Mouse (Mus musculus): ENCODE results near the gene Zfp503. TPM values are rescaled to one million over a fixed set of nuclear protein-coding genes. Genes with fewer than 3 reads are reported as not detected.

Gene Zfp503
- polyA plus RNA-seq, 1 experiment: 18.2 TPM

DNA sequence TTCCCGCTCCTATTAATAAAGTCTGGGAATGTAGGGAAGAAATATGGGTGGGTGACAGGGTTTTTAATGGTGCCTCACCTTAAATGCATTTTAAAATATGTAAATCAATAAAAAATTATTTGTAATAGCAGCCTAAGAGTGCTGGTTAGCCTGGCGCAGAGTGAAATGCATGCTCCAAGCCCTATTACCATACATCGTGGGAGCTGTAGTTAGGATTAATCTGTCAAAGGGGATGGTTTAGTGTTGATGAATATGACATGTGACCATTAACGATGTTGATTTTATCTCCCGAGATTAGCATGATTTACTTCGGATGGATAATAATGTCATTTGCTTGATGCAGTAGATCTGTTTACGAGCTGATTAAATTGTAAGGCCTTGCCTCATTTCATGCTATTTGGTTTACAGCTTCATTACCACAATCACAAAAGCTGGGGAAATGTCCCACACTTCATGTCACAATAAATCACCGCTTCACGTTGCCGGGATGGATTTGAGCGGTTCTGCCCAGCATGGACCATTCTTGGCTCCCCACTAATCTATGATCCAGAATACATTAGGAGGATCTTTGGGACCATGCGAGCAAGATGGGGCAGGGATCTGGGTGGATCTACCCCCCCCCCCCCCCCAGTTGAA, 21.9 kb downstream of the Zfp503 start:
- Histone ChIP-seq H3K4me3 (ENCODE audit: low read depth, low read length) (no peak overlapping the region), H3K4me1 (ENCODE audit: control insufficient read depth, insufficient read depth, insufficient read length, low read length) (no peaks in the 10 kb centered on the region), H3K27me3 (ENCODE audit: control insufficient read depth, insufficient read depth, low read length) (no peaks in the 10 kb centered on the region), H3K27ac (ENCODE audit: insufficient read depth, low read depth, low read length) (no peak overlapping the region), H3K36me3 (ENCODE audit: control insufficient read depth, insufficient read depth, low read length) (no peaks in the 10 kb centered on the region)
- TF ChIP-seq CTCF (IDR thresholded peaks at IDR 0.05; ENCODE audit: extremely low read depth, insufficient read length, insufficient replicate concordance, low read depth, low read length): no peak
- TF ChIP-seq POLR2A (IDR thresholded peaks at IDR 0.05; ENCODE audit: low read depth, low read length): no peak
- WGBS: 41% methylated on average over 12 of the region's 12 CpGs

DNA sequence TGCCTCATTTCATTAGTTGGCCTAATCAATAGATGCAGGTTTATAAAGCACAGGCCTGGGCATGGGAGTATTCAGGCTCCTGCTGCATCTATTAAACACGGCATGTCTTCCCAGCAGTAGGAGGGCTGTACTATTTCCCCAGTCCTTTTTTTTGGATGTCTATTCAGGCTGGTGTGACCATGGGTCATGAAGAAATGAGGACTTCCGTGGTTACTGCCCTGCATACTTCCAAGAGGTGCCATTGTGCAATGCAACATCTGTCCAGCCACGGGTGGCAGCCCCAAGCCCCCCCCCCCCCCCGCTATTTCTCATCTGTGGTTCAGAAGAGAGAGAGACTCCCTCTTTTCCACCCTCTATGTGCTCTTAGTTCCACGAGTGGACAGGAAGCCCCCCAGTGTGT, 23.1 kb downstream of the Zfp503 start:
- 58% methylated on average over 5 of the region's 5 CpGs for WGBS
- Histone ChIP-seq H3K4me1 (ENCODE audit: control insufficient read depth, insufficient read depth, insufficient read length, low read length) (no peaks in the 10 kb centered on the region), H3K4me3 (ENCODE audit: low read depth, low read length) (no peak overlapping the region), H3K27ac (ENCODE audit: insufficient read depth, low read depth, low read length) (no peak overlapping the region), H3K36me3 (ENCODE audit: control insufficient read depth, insufficient read depth, low read length) (no peaks in the 10 kb centered on the region), H3K27me3 (ENCODE audit: control insufficient read depth, insufficient read depth, low read length) (no peaks in the 10 kb centered on the region)
- TF ChIP-seq POLR2A (IDR thresholded peaks at IDR 0.05; ENCODE audit: low read depth, low read length) (no peak), CTCF (IDR thresholded peaks at IDR 0.05; ENCODE audit: extremely low read depth, insufficient read length, insufficient replicate concordance, low read depth, low read length) (no peak)

DNA sequence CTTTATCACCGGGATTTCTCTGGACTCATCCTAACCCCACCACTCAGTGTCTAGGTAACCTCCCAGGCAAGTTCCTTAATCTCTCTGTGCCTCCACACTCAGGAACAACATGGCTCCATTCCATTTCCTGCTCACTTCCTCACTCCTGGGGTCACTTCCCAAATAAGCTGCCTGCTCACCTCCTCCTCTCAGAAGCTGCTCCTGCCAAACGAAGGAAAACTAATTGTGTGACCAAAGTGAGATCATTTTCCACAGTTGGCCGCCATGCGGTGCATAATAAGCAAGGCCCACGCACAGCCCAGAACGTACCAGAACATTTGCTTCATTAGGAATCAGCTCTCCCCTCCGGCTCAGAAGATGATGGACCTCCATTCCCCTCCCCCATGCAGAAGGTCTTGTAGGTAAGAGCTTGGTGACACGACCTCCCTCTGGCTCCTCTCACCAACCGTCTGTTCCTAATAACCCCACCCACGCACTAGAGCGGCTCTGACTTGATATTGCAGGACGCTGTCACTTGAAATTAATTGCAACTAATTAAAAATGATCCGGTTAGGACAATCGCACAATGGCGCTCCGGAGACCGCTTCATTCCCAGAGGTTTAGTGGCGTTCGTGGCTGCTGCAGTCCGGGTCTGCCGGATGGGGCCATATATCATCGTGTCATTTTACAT, 26.9 kb downstream of the Zfp503 start:
- H3K27me3 ChIP-seq (ENCODE audit: control insufficient read depth, insufficient read depth, low read length): no peaks in the 10 kb centered on the region
- 81% methylated on average over 22 of the region's 22 CpGs for WGBS
- no peak overlapping the region for H3K4me3 ChIP-seq (ENCODE audit: low read depth, low read length)
- no peak overlapping the region for H3K27ac ChIP-seq (ENCODE audit: insufficient read depth, low read depth, low read length)
- TF ChIP-seq CTCF (IDR thresholded peaks at IDR 0.05; ENCODE audit: extremely low read depth, insufficient read length, insufficient replicate concordance, low read depth, low read length) (no peak), POLR2A (IDR thresholded peaks at IDR 0.05; ENCODE audit: low read depth, low read length) (no peak)
- H3K4me1 ChIP-seq (ENCODE audit: control insufficient read depth, insufficient read depth, insufficient read length, low read length): no peaks in the 10 kb centered on the region
- H3K36me3 ChIP-seq (ENCODE audit: control insufficient read depth, insufficient read depth, low read length): no peaks in the 10 kb centered on the region

DNA sequence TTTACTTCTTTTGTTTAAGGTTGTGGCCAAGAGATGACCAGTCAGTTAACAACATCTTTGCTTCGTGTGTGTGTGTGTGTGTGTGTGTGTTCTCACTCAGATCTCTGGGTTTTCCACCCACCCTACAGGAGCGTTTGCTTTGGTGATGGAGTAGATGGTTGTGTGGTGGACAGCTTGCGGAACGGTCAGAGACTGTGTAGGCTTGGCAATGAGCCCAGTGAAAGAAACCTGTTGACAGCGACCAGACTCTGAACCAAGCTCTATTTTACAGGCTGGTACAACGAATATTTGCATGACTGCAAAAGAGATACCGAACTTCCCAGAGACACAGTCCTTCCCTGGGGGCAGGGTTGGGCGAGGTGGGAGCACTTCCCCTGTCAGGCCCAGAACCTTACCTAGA, 30.2 kb downstream of the Zfp503 start:
- H3K27ac ChIP-seq (ENCODE audit: insufficient read depth, low read depth, low read length): no peak overlapping the region
- H3K4me3 ChIP-seq (ENCODE audit: low read depth, low read length): no peak overlapping the region
- no peaks in the 10 kb centered on the region for H3K27me3 ChIP-seq (ENCODE audit: control insufficient read depth, insufficient read depth, low read length)
- WGBS: 51% methylated on average over 8 of the region's 8 CpGs
- no peaks in the 10 kb centered on the region for H3K36me3 ChIP-seq (ENCODE audit: control insufficient read depth, insufficient read depth, low read length)
- H3K4me1 ChIP-seq (ENCODE audit: control insufficient read depth, insufficient read depth, insufficient read length, low read length): no peaks in the 10 kb centered on the region
- no peak for TF ChIP-seq POLR2A (IDR thresholded peaks at IDR 0.05; ENCODE audit: low read depth, low read length)
- TF ChIP-seq CTCF (IDR thresholded peaks at IDR 0.05; ENCODE audit: extremely low read depth, insufficient read length, insufficient replicate concordance, low read depth, low read length): no peak

DNA sequence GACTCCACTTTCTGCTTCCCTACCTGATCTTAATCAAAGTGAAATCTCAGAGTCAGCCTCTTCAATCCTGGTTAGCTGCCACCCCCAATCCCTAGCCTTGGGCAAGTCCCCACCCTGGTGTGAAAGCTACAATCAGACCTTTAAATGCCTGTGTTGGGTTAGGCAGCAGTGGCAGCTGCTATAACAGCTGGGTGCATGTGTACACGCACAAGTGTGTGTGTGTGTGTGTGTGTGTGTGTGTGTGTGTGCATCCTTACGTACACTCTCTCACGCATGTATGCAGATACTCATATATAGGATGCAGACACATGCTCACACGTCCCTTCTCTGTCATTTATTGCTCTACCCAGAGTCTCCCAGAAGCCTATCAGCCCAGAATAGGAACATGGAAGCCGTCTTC, 30.8 kb downstream of the Zfp503 start:
- Histone ChIP-seq H3K4me1 (ENCODE audit: control insufficient read depth, insufficient read depth, insufficient read length, low read length) (no peaks in the 10 kb centered on the region), H3K27ac (ENCODE audit: insufficient read depth, low read depth, low read length) (no peak overlapping the region), H3K27me3 (ENCODE audit: control insufficient read depth, insufficient read depth, low read length) (no peaks in the 10 kb centered on the region), H3K4me3 (ENCODE audit: low read depth, low read length) (no peak overlapping the region), H3K36me3 (ENCODE audit: control insufficient read depth, insufficient read depth, low read length) (no peaks in the 10 kb centered on the region)
- TF ChIP-seq POLR2A (IDR thresholded peaks at IDR 0.05; ENCODE audit: low read depth, low read length): no peak
- no peak for TF ChIP-seq CTCF (IDR thresholded peaks at IDR 0.05; ENCODE audit: extremely low read depth, insufficient read length, insufficient replicate concordance, low read depth, low read length)
- WGBS: 74% methylated on average over 5 of the region's 5 CpGs

DNA sequence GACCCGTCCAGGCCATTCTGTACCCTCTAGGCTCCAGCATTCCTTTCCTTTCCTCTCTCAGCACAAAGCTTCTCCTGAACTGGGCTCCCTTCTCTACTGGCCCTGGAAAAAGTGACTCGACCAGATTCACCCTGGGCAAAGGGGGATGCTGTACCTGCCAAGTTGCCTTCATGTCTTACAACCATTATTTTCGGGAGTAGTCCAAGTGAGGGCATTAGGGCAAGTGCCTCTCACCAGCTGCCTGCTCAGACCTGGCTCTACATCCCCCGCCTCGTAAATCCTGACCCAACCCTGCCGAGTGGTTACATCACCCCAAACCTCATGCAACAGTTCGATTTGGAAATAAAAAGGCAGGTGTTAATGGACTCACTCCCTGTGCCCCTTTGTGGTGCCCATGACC, 36.9 kb downstream of the Zfp503 start:
- no peaks in the 10 kb centered on the region for H3K4me1 ChIP-seq (ENCODE audit: control insufficient read depth, insufficient read depth, insufficient read length, low read length)
- H3K27ac ChIP-seq (ENCODE audit: insufficient read depth, low read depth, low read length): no peak overlapping the region
- H3K36me3 ChIP-seq (ENCODE audit: control insufficient read depth, insufficient read depth, low read length): no peaks in the 10 kb centered on the region
- H3K4me3 ChIP-seq (ENCODE audit: low read depth, low read length): no peak overlapping the region
- H3K27me3 ChIP-seq (ENCODE audit: control insufficient read depth, insufficient read depth, low read length): no peaks in the 10 kb centered on the region
- no peak for TF ChIP-seq POLR2A (IDR thresholded peaks at IDR 0.05; ENCODE audit: low read depth, low read length)
- TF ChIP-seq CTCF (IDR thresholded peaks at IDR 0.05; ENCODE audit: extremely low read depth, insufficient read length, insufficient replicate concordance, low read depth, low read length): no peak
- 51% methylated on average over 7 of the region's 7 CpGs for WGBS

DNA sequence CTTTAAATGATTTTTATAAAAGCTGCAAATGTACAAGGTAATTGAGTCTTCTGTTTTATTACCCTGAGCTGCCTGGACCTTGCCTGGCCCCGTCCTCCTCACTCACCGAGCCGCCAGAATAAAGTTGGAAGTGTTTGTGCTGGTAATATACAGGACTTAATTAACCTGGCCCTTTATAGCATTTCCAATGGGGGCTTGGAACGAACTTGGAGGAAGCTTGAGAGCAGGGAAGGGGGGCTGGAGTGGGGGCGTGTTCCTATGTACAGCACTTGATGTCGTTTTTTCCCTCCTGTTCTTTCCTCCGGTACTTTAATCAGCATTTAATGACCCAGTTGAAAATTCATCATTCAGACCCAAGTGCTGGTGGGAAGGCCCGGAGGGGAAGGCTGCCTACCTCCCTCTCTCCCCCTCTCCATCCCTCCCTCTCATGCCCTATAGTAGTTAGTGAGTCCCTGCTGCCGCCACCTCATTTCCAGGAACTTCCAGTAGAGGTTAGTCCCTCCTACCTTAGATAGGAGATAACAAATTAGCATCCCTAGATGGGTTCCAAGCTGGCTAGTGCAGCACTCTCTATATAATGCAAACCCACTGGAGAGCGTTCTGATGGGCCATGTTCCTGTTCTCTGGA, 37.4 kb downstream of the Zfp503 start:
- Histone ChIP-seq H3K27ac (ENCODE audit: insufficient read depth, low read depth, low read length) (no peak overlapping the region), H3K27me3 (ENCODE audit: control insufficient read depth, insufficient read depth, low read length) (no peaks in the 10 kb centered on the region), H3K36me3 (ENCODE audit: control insufficient read depth, insufficient read depth, low read length) (no peaks in the 10 kb centered on the region), H3K4me3 (ENCODE audit: low read depth, low read length) (no peak overlapping the region), H3K4me1 (ENCODE audit: control insufficient read depth, insufficient read depth, insufficient read length, low read length) (no peaks in the 10 kb centered on the region)
- 62% methylated on average over 10 of the region's 10 CpGs for WGBS
- TF ChIP-seq POLR2A (IDR thresholded peaks at IDR 0.05; ENCODE audit: low read depth, low read length): no peak

All from small intestine, adult 2 months (tissue).